Mouse (Mus musculus) kidney, adult 2 months (tissue): ENCODE measurements around the gene Rbfox3. TPM values are rescaled to one million over a fixed set of nuclear protein-coding genes. Genes with fewer than 3 reads are reported as not detected.

ENCODE experiments used
- DNase-seq: peaks from one replicate; pipeline ENCODE4 v3.0.0; 2021
- H3K27ac ChIP-seq: fragments of 200-500 bp; 2 replicates; pipeline ENCODE4 v1.5.1; 2012; ENCODE audit warnings: low read depth, low read length, control low read depth, inconsistent platforms; ENCODE audit not compliant: insufficient read depth
- H3K27me3 ChIP-seq: fragments of 200-500 bp; replicated peaks from 2 replicates; pipeline ENCODE4 v1.6.1; 2012; ENCODE audit warnings: mild to moderate bottlenecking, moderate library complexity, low read length, inconsistent platforms; ENCODE audit not compliant: control insufficient read depth, insufficient read depth
- H3K36me3 ChIP-seq: fragments of 200-500 bp; 2 replicates; pipeline ENCODE4 v1.6.1; 2012; ENCODE audit warnings: mild to moderate bottlenecking, moderate library complexity, low read length, inconsistent platforms; ENCODE audit not compliant: control insufficient read depth, insufficient read depth
- H3K4me1 ChIP-seq: fragments of 200-500 bp; 2 replicates; pipeline ENCODE4 v1.6.1; 2011; ENCODE audit warnings: low read length; ENCODE audit not compliant: control insufficient read depth, insufficient read depth
- H3K4me3 ChIP-seq: fragments of 200-500 bp; 2 replicates; pipeline ENCODE4 v1.5.1; 2011; ENCODE audit warnings: mild to moderate bottlenecking, low read depth, low read length, control low read depth; ENCODE audit not compliant: insufficient read depth
- CTCF ChIP-seq: fragments of 200-500 bp; conservative IDR thresholded peaks from 2 replicates; pipeline ENCODE4 v1.5.1; 2011; ENCODE audit warnings: low read depth, mild to moderate bottlenecking, control low read depth, low read length, moderate library complexity, mixed read lengths; ENCODE audit not compliant: insufficient read depth, insufficient read length
- POLR2A ChIP-seq: fragments of 200-500 bp; IDR thresholded peaks from one replicate; pipeline ENCODE4 v1.6.1; 2011; ENCODE audit warnings: low read depth, low read length, control low read depth
- WGBS: fragments of 180-500 bp; shearing (Covaris S2); methylation state at CpG from one replicate; pipeline ENCODE4 v1.1.7; 2018; 5-methylcytosine and 5-hydroxymethylcytosine counted together
- polyA plus RNA-seq: library from polyadenylated mRNA; depleted of rRNA; stranded (reverse); fragments of >200 nt; gene quantifications from 2 replicates; pipeline ENCODE4 v1.2.3, GENCODE M21; 2012

Gene Rbfox3
- polyA plus RNA-seq, 1 experiment: 0.27 TPM

GRCm38 (mm10) chr11:118545690-118546089, 365.7 kb downstream of the Rbfox3 start:
- no peak overlapping the region for H3K27ac ChIP-seq
- TF ChIP-seq POLR2A: no peak
- no peak for TF ChIP-seq CTCF
- no peak for DNase-seq
- peaks cover 16% of the 10 kb centered on the region; the same call in 1 of the 2 replicates for H3K4me1 ChIP-seq
- 36% methylated on average over 4 of the region's 4 CpGs for WGBS
- no peaks in the 10 kb centered on the region for H3K27me3 ChIP-seq
- H3K36me3 ChIP-seq: no peaks in the 10 kb centered on the region
- H3K4me3 ChIP-seq: no peak overlapping the region

- TF ChIP-seq POLR2A: no peak
- peaks cover 19% of the 10 kb centered on the region for H3K4me1 ChIP-seq
- H3K27me3 ChIP-seq: no peaks in the 10 kb centered on the region
- peak; percentile 51 for DNase-seq
- no peaks in the 10 kb centered on the region for H3K36me3 ChIP-seq
- no peak overlapping the region for H3K27ac ChIP-seq
- WGBS: 27% methylated on average over 6 of the region's 6 CpGs
- no peak overlapping the region for H3K4me3 ChIP-seq
Measured at GRCm38 (mm10) chr11:118544564-118544963, 366.8 kb downstream of the Rbfox3 start.

GRCm38 (mm10) chr11:118542906-118543305, 368.5 kb downstream of the Rbfox3 start:
- WGBS: 69% methylated on average over 7 of the region's 7 CpGs
- peak; percentile 24 for DNase-seq
- peak overlapping the region; percentile 16 for H3K27ac ChIP-seq
- H3K27me3 ChIP-seq: no peaks in the 10 kb centered on the region
- no peak overlapping the region for H3K4me3 ChIP-seq
- TF ChIP-seq CTCF: no peak
- TF ChIP-seq POLR2A: no peak
- H3K4me1 ChIP-seq: peaks cover 19% of the 10 kb centered on the region
- H3K36me3 ChIP-seq: no peaks in the 10 kb centered on the region

GRCm38 (mm10) chr11:118540411-118541026, 370.9 kb downstream of the Rbfox3 start:
- peak; percentile 72 for DNase-seq
- Histone ChIP-seq H3K27ac (peak overlapping the region; percentile 91), H3K36me3 (no peaks in the 10 kb centered on the region), H3K4me1 (peaks cover 19% of the 10 kb centered on the region), H3K4me3 (no peak overlapping the region), H3K27me3 (no peaks in the 10 kb centered on the region)
- TF ChIP-seq CTCF: no peak
- no peak for TF ChIP-seq POLR2A
- 39% methylated on average over 12 of the region's 12 CpGs for WGBS

GRCm38 (mm10) chr11:118538008-118538407, 373.4 kb downstream of the Rbfox3 start:
- 74% methylated on average over 11 of the region's 11 CpGs for WGBS
- H3K4me1 ChIP-seq: peaks cover 17% of the 10 kb centered on the region

GRCm38 (mm10) chr11:118534382-118535092, 376.9 kb downstream of the Rbfox3 start:
- Histone ChIP-seq H3K36me3 (no peaks in the 10 kb centered on the region), H3K4me3 (no peak overlapping the region), H3K4me1 (no peaks in the 10 kb centered on the region), H3K27ac (no peak overlapping the region), H3K27me3 (no peaks in the 10 kb centered on the region)
- WGBS: 24% methylated on average over 18 of the region's 18 CpGs
- peak; percentile 19 for DNase-seq
- no peak; the same call in 1 of the 2 replicates for TF ChIP-seq CTCF
- TF ChIP-seq POLR2A: no peak

More at GRCm38 (mm10) chr11:118538008-118538407, 373.4 kb downstream of the Rbfox3 start:
- DNase-seq: no peak
- Histone ChIP-seq H3K27me3 (no peaks in the 10 kb centered on the region), H3K36me3 (no peaks in the 10 kb centered on the region), H3K4me3 (no peak overlapping the region), H3K27ac (no peak overlapping the region)
- TF ChIP-seq POLR2A (no peak), CTCF (no peak)

- no peak for DNase-seq
- Histone ChIP-seq H3K27me3 (no peaks in the 10 kb centered on the region), H3K36me3 (no peaks in the 10 kb centered on the region), H3K27ac (no peak overlapping the region), H3K4me3 (no peak overlapping the region), H3K4me1 (no peaks in the 10 kb centered on the region)
- WGBS: 79% methylated on average over 8 of the region's 8 CpGs
- no peak for TF ChIP-seq POLR2A
- no peak for TF ChIP-seq CTCF
Measured at GRCm38 (mm10) chr11:118530313-118530712, 381.1 kb downstream of the Rbfox3 start.
